Mouse (Mus musculus) limb, embryonic 14.5 days (tissue): Measurements from ENCODE around the gene Ndufs4. TPM values are rescaled to one million over a fixed set of nuclear protein-coding genes. Genes with fewer than 3 reads are reported as not detected.
"Not testable (repeated sequence)": the region's sequence is repeated elsewhere in the genome, so short reads cannot be mapped to it uniquely, and the experiment has no call there.

Experiments used
- ATAC-seq: fragments of 200-750 bp; cut with Nextera tagmentation; 2 replicates; pipeline ENCODE4 v1.8.0; 2017; ENCODE audit warnings: low read depth, moderate number of reproducible peaks, moderate TSS enrichment; ENCODE audit not compliant: low FRiP score
- DNase-seq: peaks from one replicate; pipeline ENCODE4 v3.0.0-alpha.2; 2015; ENCODE audit warnings: low spot score
- H3K27ac ChIP-seq: fragments of 300-500 bp; sonication (generic); replicated peaks from 2 replicates; pipeline ENCODE4 v1.5.1; 2014; ENCODE audit warnings: low read depth, mild to moderate bottlenecking, low read length, moderate library complexity, mixed read lengths
- H3K27me3 ChIP-seq: fragments of 300-500 bp; sonication (generic); 2 replicates; pipeline ENCODE4 v1.6.1; 2014; ENCODE audit warnings: low read length, mixed read lengths; ENCODE audit not compliant: control insufficient read depth, insufficient read depth
- H3K36me3 ChIP-seq: fragments of 300-500 bp; sonication (generic); 2 replicates; pipeline ENCODE4 v1.6.1; 2014; ENCODE audit warnings: mild to moderate bottlenecking, low read length, moderate library complexity, mixed read lengths; ENCODE audit not compliant: control insufficient read depth, insufficient read depth
- H3K4me1 ChIP-seq: fragments of 300-500 bp; sonication (generic); 2 replicates; pipeline ENCODE4 v1.6.1; 2014; ENCODE audit warnings: antibody characterized with exemption, low read length, mixed read lengths; ENCODE audit not compliant: control insufficient read depth, insufficient read depth
- H3K4me2 ChIP-seq: fragments of 300-500 bp; sonication (generic); replicated peaks from 2 replicates; pipeline ENCODE4 v1.6.1; 2014; ENCODE audit warnings: low read depth, mild to moderate bottlenecking, low read length, moderate library complexity; ENCODE audit not compliant: severe bottlenecking
- H3K4me3 ChIP-seq: fragments of 300-500 bp; sonication (generic); replicated peaks from 2 replicates; pipeline ENCODE4 v1.5.1; 2014; ENCODE audit warnings: low read length
- H3K9ac ChIP-seq: fragments of 300-500 bp; sonication (generic); 2 replicates; pipeline ENCODE4 v1.6.1; 2014; ENCODE audit warnings: mild to moderate bottlenecking, low read depth, low read length, moderate library complexity; ENCODE audit not compliant: severe bottlenecking
- H3K9me3 ChIP-seq: fragments of 300-500 bp; sonication (generic); 2 replicates; pipeline ENCODE4 v1.6.1; 2016; ENCODE audit warnings: low read length; ENCODE audit not compliant: control insufficient read depth
- POLR2A ChIP-seq: fragments of 200-500 bp; IDR thresholded peaks from 2 replicates; pipeline ENCODE4 v1.8.0; 2012; ENCODE audit warnings: inconsistent platforms, mild to moderate bottlenecking, moderate library complexity, borderline replicate concordance; ENCODE audit not compliant: insufficient read depth, insufficient read length; ENCODE audit errors: extremely low read depth
- WGBS: fragments of 180-500 bp; shearing (Covaris S2); extraction: QIAGEN DNeasy Blood & Tissue Kit; methylation state at CpG from one replicate; pipeline ENCODE4 v1.1.7; 2014; 5-methylcytosine and 5-hydroxymethylcytosine counted together
- polyA plus RNA-seq, 2 experiments: library from polyadenylated mRNA; depleted of rRNA in 1 of 2; stranded (reverse) in 1 of 2; unstranded in 1 of 2; fragments of >200 nt; fragmentation: Nextera tagmentation in 1 of 2; extraction: Ambion mirVana in 1 of 2; gene quantifications; 2 replicates each; pipeline versions ENCODE4 v1.2.1 to v1.2.3; 2012 to 2014

The Ndufs4 gene
- polyA plus RNA-seq, 2 experiments: 86.5 to 279 TPM

DNA sequence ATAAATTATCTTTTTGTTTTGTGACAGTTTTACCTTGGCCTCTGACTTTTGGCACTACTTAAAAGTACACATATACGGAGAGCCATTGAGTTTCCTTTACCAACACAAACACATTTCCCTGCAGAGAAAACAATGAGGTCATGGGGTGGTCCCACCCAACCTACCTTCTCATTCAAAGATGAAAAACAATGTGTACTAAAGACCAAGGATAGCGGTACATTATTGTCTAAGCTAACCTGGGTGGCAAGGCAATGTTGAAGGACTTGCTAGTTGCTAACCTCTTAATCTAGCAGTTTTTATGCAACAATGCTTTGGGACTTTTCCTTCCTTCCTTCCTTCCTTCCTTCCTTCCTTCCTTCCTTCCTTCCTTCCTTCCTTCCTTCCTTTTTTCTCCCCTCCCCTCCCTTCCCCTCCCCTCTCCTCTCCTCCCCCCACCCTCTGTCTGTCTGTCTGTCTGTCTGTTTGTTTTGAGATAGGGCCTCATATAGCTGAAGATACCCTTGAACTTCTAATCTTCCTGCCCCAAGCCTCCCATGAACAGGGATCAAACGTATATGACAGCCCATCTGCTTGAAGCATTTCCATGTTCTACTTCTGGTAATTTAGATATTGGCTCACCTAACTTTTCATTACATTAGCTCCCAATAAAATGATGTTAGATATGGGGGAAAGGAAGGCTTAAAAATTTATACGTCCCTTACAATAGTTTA is 84.4 kb downstream of the Ndufs4 start:
- ATAC-seq: no peak
- WGBS: 90% methylated on average over 4 of the region's 4 CpGs

DNA sequence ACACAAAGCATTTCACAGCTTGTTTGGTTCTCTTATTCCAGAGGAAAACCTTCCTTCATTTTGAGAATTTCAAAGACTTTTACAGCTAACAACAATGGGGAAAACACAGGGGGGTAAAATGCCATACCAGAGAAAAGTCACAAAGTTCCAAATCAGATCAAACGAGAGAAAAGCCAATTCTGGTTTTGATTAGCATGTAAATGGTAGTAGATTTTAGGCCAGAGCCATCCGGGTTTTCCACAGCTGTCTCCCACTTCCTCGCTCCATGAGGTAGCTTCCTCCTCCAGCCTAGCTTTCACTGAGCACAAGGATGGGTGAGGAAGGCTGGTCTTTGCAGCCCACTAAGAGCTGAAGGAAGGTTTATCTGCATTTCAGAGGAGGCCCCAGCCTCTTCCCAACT is 90.3 kb downstream of the Ndufs4 start:
- Histone ChIP-seq H3K36me3 (peaks cover 6% of the 10 kb centered on the region; the same call in 1 of the 2 replicates), H3K9me3 (no peaks in the 10 kb centered on the region), H3K4me3 (no peak overlapping the region), H3K4me2 (no peak overlapping the region), H3K4me1 (no peaks in the 10 kb centered on the region), H3K9ac (no peak overlapping the region), H3K27me3 (no peaks in the 10 kb centered on the region), H3K27ac (no peak overlapping the region)
- no peak for TF ChIP-seq POLR2A
- no peak for ATAC-seq
- WGBS: 41% methylated on average over 3 of the region's 3 CpGs
- DNase-seq: no peak

More for the DNA sequence above, 84.4 kb downstream of the Ndufs4 start:
- Histone ChIP-seq H3K4me1 (no peaks in the 10 kb centered on the region), H3K9ac (no peak overlapping the region), H3K9me3 (no peaks in the 10 kb centered on the region), H3K4me2 (no peak overlapping the region), H3K27me3 (no peaks in the 10 kb centered on the region), H3K36me3 (peaks cover 4% of the 10 kb centered on the region; the same call in 1 of the 2 replicates), H3K4me3 (no peak overlapping the region), H3K27ac (no peak overlapping the region)
- TF ChIP-seq POLR2A: no peak
- no peak for DNase-seq

DNA sequence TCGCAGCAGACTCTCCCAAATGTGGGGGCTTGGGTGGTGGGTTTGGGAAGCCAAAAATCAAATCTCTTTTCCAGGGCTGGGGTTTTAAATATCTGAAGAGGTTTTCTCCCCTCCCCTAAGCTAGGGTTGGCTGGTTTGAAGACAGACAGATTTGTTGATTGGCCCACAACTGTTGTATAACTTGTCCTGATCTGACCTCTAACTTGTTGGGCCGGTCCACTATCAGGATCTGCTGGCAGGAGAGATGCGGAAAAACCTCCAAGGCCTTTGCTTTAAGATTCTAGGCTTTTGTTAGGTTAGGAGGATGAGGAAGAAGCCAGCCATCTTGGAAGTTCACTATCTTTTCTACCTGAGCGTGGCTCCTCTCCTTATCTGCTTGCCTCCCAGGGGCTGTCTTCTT is 91.5 kb downstream of the Ndufs4 start:
- H3K27ac ChIP-seq: no peak overlapping the region
- no peak overlapping the region for H3K4me2 ChIP-seq
- H3K9ac ChIP-seq: no peak overlapping the region
- H3K4me3 ChIP-seq: no peak overlapping the region
- H3K9me3 ChIP-seq: no peaks in the 10 kb centered on the region
- no peaks in the 10 kb centered on the region for H3K4me1 ChIP-seq
- TF ChIP-seq POLR2A: no peak
- no peaks in the 10 kb centered on the region for H3K27me3 ChIP-seq
- ATAC-seq (no peak), DNase-seq (no peak)
- 81% methylated on average over 4 of the region's 4 CpGs for WGBS
- H3K36me3 ChIP-seq: peaks cover 6% of the 10 kb centered on the region; the same call in 1 of the 2 replicates

DNA sequence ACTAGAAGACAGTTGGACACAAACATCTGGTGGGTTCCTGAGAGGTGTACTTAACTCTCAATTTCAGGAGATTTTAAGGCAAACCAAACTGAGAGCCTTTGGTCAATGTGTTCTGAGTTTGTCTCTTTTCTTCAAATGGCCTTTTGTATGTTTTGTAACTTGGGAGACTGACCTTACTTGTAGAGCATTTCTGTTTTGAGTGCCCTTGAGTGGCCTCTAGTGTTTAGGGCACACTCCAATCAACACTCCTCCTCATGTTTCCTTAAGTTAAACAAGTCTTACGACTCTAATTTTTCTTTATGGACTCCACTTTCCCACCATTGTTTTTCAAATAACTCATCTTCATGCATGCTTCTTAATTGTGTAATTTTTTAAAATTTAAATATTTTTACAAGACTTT is 98.6 kb downstream of the Ndufs4 start:
- TF ChIP-seq POLR2A: no peak
- 80% methylated on average over 1 of the region's 1 CpGs for WGBS
- H3K9ac ChIP-seq: no peak overlapping the region
- no peak overlapping the region for H3K4me2 ChIP-seq
- H3K27me3 ChIP-seq: no peaks in the 10 kb centered on the region
- no peak for DNase-seq
- H3K36me3 ChIP-seq: peaks cover 16% of the 10 kb centered on the region
- no peaks in the 10 kb centered on the region for H3K4me1 ChIP-seq
- H3K27ac ChIP-seq: no peak overlapping the region
- H3K4me3 ChIP-seq: no peak overlapping the region
- ATAC-seq: no peak
- H3K9me3 ChIP-seq: no peaks in the 10 kb centered on the region

DNA sequence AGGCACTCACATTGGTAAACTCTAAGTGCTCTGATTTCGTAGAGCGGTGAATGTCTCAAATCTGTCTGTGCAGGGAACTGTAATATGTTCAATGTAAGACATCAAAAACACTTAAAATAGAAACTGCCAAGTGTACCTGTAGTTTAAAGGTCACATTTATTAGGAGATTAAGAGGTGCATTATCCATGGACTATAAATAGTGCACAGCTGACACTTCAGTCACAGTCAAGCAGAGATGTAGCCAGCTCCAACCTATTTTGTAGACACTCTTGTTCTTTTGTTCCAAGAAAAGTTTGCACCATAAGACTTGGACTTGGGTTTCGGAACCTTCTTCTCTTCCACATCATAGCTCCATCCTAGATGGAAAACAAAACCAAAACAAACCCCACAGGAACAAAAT is 99.5 kb downstream of the Ndufs4 start:
- H3K4me2 ChIP-seq: no peak overlapping the region
- no peaks in the 10 kb centered on the region for H3K9me3 ChIP-seq
- 84% methylated on average over 3 of the region's 3 CpGs for WGBS
- H3K9ac ChIP-seq: no peak overlapping the region
- H3K27ac ChIP-seq: no peak overlapping the region
- peaks cover 19% of the 10 kb centered on the region for H3K36me3 ChIP-seq
- no peak for ATAC-seq
- H3K4me1 ChIP-seq: no peaks in the 10 kb centered on the region
- no peak for TF ChIP-seq POLR2A
- no peak for DNase-seq
- H3K27me3 ChIP-seq: no peaks in the 10 kb centered on the region
- no peak overlapping the region for H3K4me3 ChIP-seq

DNA sequence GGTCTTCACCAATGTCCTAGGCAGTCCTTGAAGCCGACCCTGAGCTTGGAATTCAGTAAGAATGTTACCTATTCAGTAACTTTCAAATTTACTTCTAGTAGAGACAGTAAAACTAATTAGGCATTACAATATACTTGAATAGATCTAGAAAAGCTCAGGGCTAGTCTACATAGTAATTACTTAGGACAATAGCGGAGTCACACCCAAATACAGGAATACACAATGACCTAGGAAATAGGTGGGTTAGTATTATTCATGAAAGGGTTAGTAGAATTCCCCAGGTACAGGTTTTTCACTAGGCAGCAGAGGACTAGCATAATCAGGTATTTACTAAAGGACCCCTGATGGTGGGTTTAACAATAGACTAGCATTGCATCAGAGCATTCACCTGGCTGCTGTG is 109.4 kb downstream of the Ndufs4 start:
- WGBS: 97% methylated on average over 2 of the region's 2 CpGs
- H3K4me2 ChIP-seq, H3K36me3 ChIP-seq, ATAC-seq, H3K9ac ChIP-seq, H3K27me3 ChIP-seq, DNase-seq, H3K9me3 ChIP-seq, H3K4me3 ChIP-seq, H3K27ac ChIP-seq, H3K4me1 ChIP-seq: not testable (repeated sequence)
